ENCODE assay signal across 24 mouse cellular contexts in the genomic region with DNA sequence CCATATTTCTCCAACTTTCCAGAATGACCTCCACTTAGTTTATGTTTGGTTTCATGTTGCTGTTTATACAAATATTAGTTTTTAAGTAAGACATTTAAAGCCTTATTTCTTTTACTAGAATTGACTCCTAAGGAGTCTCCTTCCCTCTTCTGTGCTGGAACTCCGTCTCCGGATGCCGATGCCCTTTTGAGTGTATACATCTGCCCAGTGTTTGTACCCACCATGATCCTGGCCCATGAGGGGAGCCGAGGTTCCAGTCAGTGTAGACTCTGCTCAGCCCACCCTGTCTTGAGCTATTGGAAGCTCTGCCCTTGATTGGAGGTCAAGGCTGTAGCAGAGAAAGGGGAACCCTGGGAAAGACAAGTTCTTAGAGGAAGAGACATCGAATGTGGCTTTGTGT. TPM values are rescaled to one million over a fixed set of nuclear protein-coding genes. Genes with fewer than 3 reads are reported as not detected.
DNase-seq lines count a peak whose midpoint lies in the region; ATAC-seq and TF ChIP-seq lines count a peak whose summit lies in the region.
"Had no signal": no experiment of that assay in that cellular context is flagged by ENCODE, and none has a peak within 500 bp of the region (broad histone marks: within the 10 kb centered on the region; RNA-seq: fewer than 3 reads in every experiment).

No protein-coding gene starts in this region.

- no peak overlapping the region for H3K4me2 ChIP-seq in liver, embryonic 11.5 days
- H3K4me2 ChIP-seq in liver, embryonic 12.5 days, result no peak overlapping the region
- no peak overlapping the region for H3K4me2 ChIP-seq in stomach, postnatal 0 days (replicated peaks; ENCODE audit: low read depth)
- H3K4me2 ChIP-seq: embryonic facial prominence, embryonic 12.5 days; embryonic facial prominence, embryonic 15.5 days; forebrain, embryonic 12.5 days; forebrain, embryonic 15.5 days; heart, embryonic 13.5 days; hindbrain, embryonic 12.5 days; hindbrain, embryonic 15.5 days had no signal

- H3K9ac ChIP-seq in liver, embryonic 11.5 days (ENCODE audit: low read depth, low read length), result no peak overlapping the region
- no peak overlapping the region for H3K9ac ChIP-seq in liver, embryonic 12.5 days
- H3K9ac ChIP-seq in stomach, postnatal 0 days (ENCODE audit: low read length), result no peak overlapping the region
- H3K9ac ChIP-seq: embryonic facial prominence, embryonic 12.5 days; embryonic facial prominence, embryonic 15.5 days; forebrain, embryonic 12.5 days; forebrain, embryonic 15.5 days; heart, embryonic 13.5 days; hindbrain, embryonic 12.5 days; hindbrain, embryonic 15.5 days had no signal

- no peaks in the 10 kb centered on the region for H3K4me1 ChIP-seq in heart, embryonic 10.5 days
- H3K4me1 ChIP-seq in liver, embryonic 11.5 days (replicated peaks; ENCODE audit: control insufficient read depth, insufficient read depth, low read length), result no peaks in the 10 kb centered on the region
- no peaks in the 10 kb centered on the region for H3K4me1 ChIP-seq in liver, embryonic 12.5 days
- H3K4me1 ChIP-seq in stomach, postnatal 0 days (replicated peaks; ENCODE audit: control insufficient read depth, insufficient read depth), result no peaks in the 10 kb centered on the region
- H3K4me1 ChIP-seq in thymus, adult 2 months (replicated peaks; ENCODE audit: control insufficient read depth, insufficient read depth, low read length), result no peaks in the 10 kb centered on the region

- no peak for TF ChIP-seq CTCF in stomach, postnatal 0 days (IDR thresholded peaks at IDR 0.05; ENCODE audit: low read depth)
- TF ChIP-seq CTCF in thymus, adult 2 months (IDR thresholded peaks at IDR 0.05; ENCODE audit: borderline replicate concordance, control insufficient read depth, extremely low read depth, insufficient read depth, low read length, poor library complexity), result no peak

- no peaks in the 10 kb centered on the region for H3K9me3 ChIP-seq in heart, embryonic 10.5 days
- no peaks in the 10 kb centered on the region for H3K9me3 ChIP-seq in liver, embryonic 11.5 days (ENCODE audit: control insufficient read depth, low read length)
- no peaks in the 10 kb centered on the region for H3K9me3 ChIP-seq in liver, embryonic 12.5 days (replicated peaks)
- H3K9me3 ChIP-seq in stomach, postnatal 0 days (ENCODE audit: control insufficient read depth, low read length), result no peaks in the 10 kb centered on the region
- H3K9me3 ChIP-seq: embryonic facial prominence, embryonic 12.5 days; embryonic facial prominence, embryonic 15.5 days; forebrain, embryonic 12.5 days; forebrain, embryonic 15.5 days; heart, embryonic 13.5 days; hindbrain, embryonic 12.5 days; hindbrain, embryonic 15.5 days had no signal

- no peak overlapping the region for H3K4me3 ChIP-seq in heart, embryonic 10.5 days
- H3K4me3 ChIP-seq in liver, embryonic 11.5 days (ENCODE audit: low read depth, low read length), result no peak overlapping the region
- no peak overlapping the region for H3K4me3 ChIP-seq in liver, embryonic 12.5 days
- H3K4me3 ChIP-seq in stomach, postnatal 0 days (ENCODE audit: low read depth, low read length), result no peak overlapping the region
- no peak overlapping the region for H3K4me3 ChIP-seq in thymus, adult 2 months (ENCODE audit: control insufficient read depth, insufficient read depth, low read length)
- H3K4me3 ChIP-seq: embryonic facial prominence, embryonic 12.5 days; embryonic facial prominence, embryonic 15.5 days; forebrain, embryonic 12.5 days; forebrain, embryonic 15.5 days; heart, embryonic 13.5 days; hindbrain, embryonic 12.5 days; hindbrain, embryonic 15.5 days had no signal

- WGBS in heart, embryonic 10.5 days, result 96% methylated on average over 5 of the region's 5 CpGs
- 87% methylated on average over 5 of the region's 5 CpGs for WGBS in liver, embryonic 11.5 days
- WGBS in liver, embryonic 12.5 days (ENCODE audit: insufficient replicate concordance), result 81% methylated on average over 5 of the region's 5 CpGs
- 76% methylated on average over 5 of the region's 5 CpGs for WGBS in stomach, postnatal 0 days
- 94% methylated on average over 5 of the region's 5 CpGs for WGBS in thymus, adult 2 months

- no peak for TF ChIP-seq EP300 in stomach, postnatal 0 days (optimal IDR thresholded peaks at IDR 0.05)

- no peaks in the 10 kb centered on the region for H3K36me3 ChIP-seq in heart, embryonic 10.5 days
- H3K36me3 ChIP-seq in liver, embryonic 11.5 days (ENCODE audit: control insufficient read depth, insufficient read depth, low read length), result no peaks in the 10 kb centered on the region
- H3K36me3 ChIP-seq in liver, embryonic 12.5 days, result no peaks in the 10 kb centered on the region
- no peaks in the 10 kb centered on the region for H3K36me3 ChIP-seq in stomach, postnatal 0 days (ENCODE audit: control insufficient read depth, insufficient read depth, low read length)
- H3K36me3 ChIP-seq in thymus, adult 2 months (ENCODE audit: control insufficient read depth, insufficient read depth, low read length), result no peaks in the 10 kb centered on the region
- H3K36me3 ChIP-seq: embryonic facial prominence, embryonic 12.5 days; embryonic facial prominence, embryonic 15.5 days; forebrain, embryonic 12.5 days; forebrain, embryonic 15.5 days; heart, embryonic 13.5 days had no signal

- H3K27me3 ChIP-seq in heart, embryonic 10.5 days (ENCODE audit: insufficient read depth, poor library complexity, severe bottlenecking), result no peaks in the 10 kb centered on the region
- H3K27me3 ChIP-seq in liver, embryonic 11.5 days (replicated peaks; ENCODE audit: control insufficient read depth, insufficient read depth, low read length), result no peaks in the 10 kb centered on the region
- no peaks in the 10 kb centered on the region for H3K27me3 ChIP-seq in liver, embryonic 12.5 days (replicated peaks)
- no peaks in the 10 kb centered on the region for H3K27me3 ChIP-seq in stomach, postnatal 0 days (ENCODE audit: control insufficient read depth, insufficient read depth, low read length)
- H3K27me3 ChIP-seq in thymus, adult 2 months (ENCODE audit: control insufficient read depth, insufficient read depth, low read length), result no peaks in the 10 kb centered on the region
- H3K27me3 ChIP-seq: embryonic facial prominence, embryonic 12.5 days; embryonic facial prominence, embryonic 15.5 days; forebrain, embryonic 12.5 days; forebrain, embryonic 15.5 days; heart, embryonic 13.5 days; hindbrain, embryonic 12.5 days; hindbrain, embryonic 15.5 days had no signal

- H3K27ac ChIP-seq in heart, embryonic 10.5 days, result no peak overlapping the region
- H3K27ac ChIP-seq in liver, embryonic 11.5 days (ENCODE audit: low read depth, low read length), result no peak overlapping the region
- H3K27ac ChIP-seq in liver, embryonic 12.5 days, result no peak overlapping the region
- no peak overlapping the region for H3K27ac ChIP-seq in stomach, postnatal 0 days (replicated peaks)
- no peak overlapping the region for H3K27ac ChIP-seq in thymus, adult 2 months (ENCODE audit: control insufficient read depth, insufficient read depth, low read length)
- H3K27ac ChIP-seq: embryonic facial prominence, embryonic 12.5 days; embryonic facial prominence, embryonic 15.5 days; forebrain, embryonic 12.5 days; forebrain, embryonic 15.5 days; heart, embryonic 13.5 days; hindbrain, embryonic 12.5 days; hindbrain, embryonic 15.5 days had no signal

- ATAC-seq in liver, embryonic 11.5 days (replicated peaks; ENCODE audit: low FRiP score), result no peak
- no peak for ATAC-seq in liver, embryonic 12.5 days
- no peak for ATAC-seq in stomach, postnatal 0 days (ENCODE audit: low FRiP score, low TSS enrichment)
- ATAC-seq: CD4-positive, CD25-positive, alpha-beta regulatory T cell, adult 4 months; forebrain, embryonic 15.5 days had no signal

- peak; percentile 68 for DNase-seq in heart, embryonic 10.5 days (ENCODE audit: low spot score)
- DNase-seq in heart, adult 18-20 months, result no peak
- DNase-seq in liver, embryonic 11.5 days (ENCODE audit: low spot score), result peak; percentile 8
- peak; percentile 7 for DNase-seq in stomach, postnatal 0 days (ENCODE audit: low spot score)
- no peak for DNase-seq in thymus, adult 2 months
- DNase-seq: adrenal gland, adult 2 months; adrenal gland, postnatal 14 days; cerebellum, adult 11 months; cerebellum, adult 2 months; cerebellum, adult 9-11 months; cerebellum, postnatal 25 days; gastrocnemius, postnatal 10 days; gastrocnemius, postnatal 36 days; heart, postnatal 14 days had no signal

- TF ChIP-seq POLR2A in thymus, adult 2 months (IDR thresholded peaks at IDR 0.05; ENCODE audit: control insufficient read depth, extremely low read depth, insufficient read depth, low read length, poor library complexity), result no peak

RNA-seq across cellular contexts. Expression of a gene that starts 18.2 kb away (rescaled TPM):
- polyA plus RNA-seq in heart, embryonic 10.5 days (2016; fragmentation: Nextera tagmentation; extraction: Ambion mirVana), result 9.5 and 18.1 TPM in 2 replicates
- total RNA-seq in heart, adult 18-20 months (2021), result under 1 TPM; 0.20 to 0.23 TPM
- 9.8 and 12.9 TPM in 2 replicates for polyA plus RNA-seq in liver, embryonic 11.5 days (2014; fragmentation: Nextera tagmentation; extraction: Ambion mirVana)
- polyA plus RNA-seq in liver, embryonic 12.5 days (2016; fragmentation: Nextera tagmentation; extraction: Ambion mirVana), result 4.4 and 5.8 TPM in 2 replicates
- polyA plus RNA-seq in stomach, postnatal 0 days (2015; fragmentation: Nextera tagmentation; extraction: Ambion mirVana), result 5.8 and 6.7 TPM in 2 replicates
- polyA plus RNA-seq in thymus, adult 2 months (2012; rRNA removed), result 1.1 and 1.9 TPM in 2 replicates
- total RNA-seq: MEL had no signal

Comparison
In these comparisons a context has a peak if more than half of its experiments do, and no peak if none do; other contexts are left out.
1. DNase-seq: peak in heart, embryonic 10.5 days (single experiment), liver, embryonic 11.5 days (single experiment) and stomach, postnatal 0 days (single experiment); none in heart, adult 18-20 months (0 of 2) and thymus, adult 2 months (single experiment).